Mouse (Mus musculus) limb, embryonic 13.5 days (tissue): ENCODE measurements around the gene Spata46. TPM values are rescaled to one million over a fixed set of nuclear protein-coding genes. Genes with fewer than 3 reads are reported as not detected.

Experiments
- ATAC-seq: fragments of 200-750 bp; cut with Nextera tagmentation; 2 replicates; pipeline ENCODE4 v1.8.0; 2017; ENCODE audit warnings: low read depth, moderate number of reproducible peaks, moderate TSS enrichment; ENCODE audit not compliant: low FRiP score
- H3K27ac ChIP-seq: fragments of 300-500 bp; sonication (generic); 2 replicates; pipeline ENCODE4 v1.5.1; 2015; ENCODE audit warnings: inconsistent platforms, mild to moderate bottlenecking, moderate library complexity
- H3K27me3 ChIP-seq: fragments of 300-500 bp; sonication (generic); 2 replicates; pipeline ENCODE4 v1.6.1; 2015; ENCODE audit warnings: mild to moderate bottlenecking, inconsistent platforms
- H3K36me3 ChIP-seq: fragments of 300-500 bp; sonication (generic); 2 replicates; pipeline ENCODE4 v1.6.1; 2015; ENCODE audit warnings: inconsistent platforms, mild to moderate bottlenecking, moderate library complexity
- H3K4me1 ChIP-seq: fragments of 300-500 bp; sonication (generic); 2 replicates; pipeline ENCODE4 v1.6.1; 2015; ENCODE audit warnings: inconsistent platforms
- H3K4me2 ChIP-seq: fragments of 300-500 bp; sonication (generic); replicated peaks from 2 replicates; pipeline ENCODE4 v1.6.1; 2015; ENCODE audit warnings: inconsistent platforms, mild to moderate bottlenecking, moderate library complexity
- H3K4me3 ChIP-seq: fragments of 300-500 bp; sonication (generic); 2 replicates; pipeline ENCODE4 v1.5.1; 2015; ENCODE audit warnings: moderate library complexity, mild to moderate bottlenecking, inconsistent platforms
- H3K9ac ChIP-seq: fragments of 300-500 bp; sonication (generic); 2 replicates; pipeline ENCODE4 v1.6.1; 2015; ENCODE audit warnings: mild to moderate bottlenecking, inconsistent platforms
- H3K9me3 ChIP-seq: fragments of 300-500 bp; sonication (generic); 2 replicates; pipeline ENCODE4 v1.6.1; 2016; ENCODE audit warnings: inconsistent platforms
- WGBS: fragments of 180-500 bp; shearing (Covaris S2); methylation state at CpG from one replicate; pipeline ENCODE4 v1.1.7; 2015; 5-methylcytosine and 5-hydroxymethylcytosine counted together
- polyA plus RNA-seq: library from polyadenylated mRNA; unstranded; fragments of >200 nt; fragmentation: Nextera tagmentation; extraction: Ambion mirVana; gene quantifications from 2 replicates; pipeline ENCODE4 v1.2.1, GENCODE M21; 2015

Gene Spata46
- polyA plus RNA-seq, 1 experiment from 2014 or later, result 2.8 TPM

DNA sequence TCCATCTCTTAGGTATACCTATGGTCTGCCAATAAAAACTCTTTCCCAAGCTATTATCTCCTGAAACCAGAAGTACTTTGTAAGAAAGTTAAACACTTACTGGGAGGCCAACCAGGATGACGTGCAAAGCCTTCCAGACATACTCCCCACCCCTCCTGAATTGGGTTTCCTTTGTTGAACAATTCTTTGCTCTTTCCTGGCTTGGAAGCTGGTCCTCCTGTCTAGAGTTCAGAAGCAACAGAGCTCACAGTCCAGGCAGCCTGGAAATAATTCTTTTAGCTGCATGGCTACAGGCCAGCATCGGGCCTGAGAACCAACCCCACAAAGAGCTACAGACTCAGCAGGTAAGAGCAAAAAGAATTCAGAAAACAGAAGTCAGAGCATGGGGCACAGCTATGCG, 37.7 kb downstream of the Spata46 start:
- no peaks in the 10 kb centered on the region for H3K9me3 ChIP-seq
- H3K4me3 ChIP-seq, result no peak overlapping the region
- H3K27me3 ChIP-seq, result no peaks in the 10 kb centered on the region
- H3K27ac ChIP-seq, result no peak overlapping the region
- no peaks in the 10 kb centered on the region; the same call in 1 of the 2 replicates for H3K4me1 ChIP-seq
- no peak for ATAC-seq
- 75% methylated on average over 3 of the region's 3 CpGs for WGBS
- H3K9ac ChIP-seq, result no peak overlapping the region
- H3K36me3 ChIP-seq, result no peaks in the 10 kb centered on the region
- no peak overlapping the region for H3K4me2 ChIP-seq

DNA sequence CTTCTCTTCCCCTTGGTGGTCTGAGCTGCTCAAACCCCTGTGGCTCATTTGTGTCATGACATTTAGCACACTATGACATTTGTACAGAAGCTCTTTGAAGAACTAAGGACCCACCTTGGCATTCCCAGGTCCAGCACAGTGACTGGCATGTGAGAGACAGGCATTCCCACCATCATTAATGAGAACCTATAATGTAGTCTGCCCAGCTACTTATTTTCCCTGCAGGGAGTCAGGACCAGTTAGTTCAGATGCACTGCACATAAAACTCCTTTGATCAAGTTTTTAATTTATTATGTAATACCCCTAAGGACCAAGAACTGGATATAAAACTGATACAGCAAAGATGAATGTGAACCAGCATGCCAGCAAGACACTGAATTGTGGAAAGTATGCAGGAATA, 42.5 kb downstream of the Spata46 start:
- no peak overlapping the region for H3K27ac ChIP-seq
- no peaks in the 10 kb centered on the region for H3K4me1 ChIP-seq
- ATAC-seq, result no peak

DNA sequence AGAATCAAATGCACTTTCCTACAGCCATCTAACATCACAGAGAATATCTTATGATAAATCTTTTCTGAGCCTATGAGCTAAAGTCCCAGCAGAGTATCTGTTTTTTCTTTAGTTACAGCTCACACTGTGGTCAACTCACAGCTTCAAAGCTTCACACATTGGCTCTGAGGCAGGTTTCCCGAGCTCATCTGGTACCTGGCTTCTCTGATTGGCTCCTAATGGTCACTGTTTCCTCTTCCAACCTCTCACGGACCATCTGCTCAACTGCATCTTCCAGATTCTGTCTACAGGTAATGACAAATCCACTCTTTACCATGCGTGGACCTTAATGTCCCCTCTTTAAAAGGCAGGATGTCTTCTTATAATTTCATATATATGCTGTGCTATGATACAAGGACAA, 44.7 kb downstream of the Spata46 start:
- 53% methylated on average over 3 of the region's 3 CpGs for WGBS
- Histone ChIP-seq H3K27me3 (no peaks in the 10 kb centered on the region), H3K36me3 (no peaks in the 10 kb centered on the region), H3K4me2 (no peak overlapping the region), H3K9ac (no peak overlapping the region), H3K4me3 (no peak overlapping the region), H3K9me3 (no peaks in the 10 kb centered on the region), H3K4me1 (no peaks in the 10 kb centered on the region), H3K27ac (no peak overlapping the region)
- ATAC-seq, result no peak

More for the DNA sequence above, 42.5 kb downstream of the Spata46 start:
- Histone ChIP-seq H3K9ac (no peak overlapping the region), H3K36me3 (no peaks in the 10 kb centered on the region), H3K9me3 (no peaks in the 10 kb centered on the region), H3K27me3 (no peaks in the 10 kb centered on the region), H3K4me2 (no peak overlapping the region), H3K4me3 (no peak overlapping the region)

DNA sequence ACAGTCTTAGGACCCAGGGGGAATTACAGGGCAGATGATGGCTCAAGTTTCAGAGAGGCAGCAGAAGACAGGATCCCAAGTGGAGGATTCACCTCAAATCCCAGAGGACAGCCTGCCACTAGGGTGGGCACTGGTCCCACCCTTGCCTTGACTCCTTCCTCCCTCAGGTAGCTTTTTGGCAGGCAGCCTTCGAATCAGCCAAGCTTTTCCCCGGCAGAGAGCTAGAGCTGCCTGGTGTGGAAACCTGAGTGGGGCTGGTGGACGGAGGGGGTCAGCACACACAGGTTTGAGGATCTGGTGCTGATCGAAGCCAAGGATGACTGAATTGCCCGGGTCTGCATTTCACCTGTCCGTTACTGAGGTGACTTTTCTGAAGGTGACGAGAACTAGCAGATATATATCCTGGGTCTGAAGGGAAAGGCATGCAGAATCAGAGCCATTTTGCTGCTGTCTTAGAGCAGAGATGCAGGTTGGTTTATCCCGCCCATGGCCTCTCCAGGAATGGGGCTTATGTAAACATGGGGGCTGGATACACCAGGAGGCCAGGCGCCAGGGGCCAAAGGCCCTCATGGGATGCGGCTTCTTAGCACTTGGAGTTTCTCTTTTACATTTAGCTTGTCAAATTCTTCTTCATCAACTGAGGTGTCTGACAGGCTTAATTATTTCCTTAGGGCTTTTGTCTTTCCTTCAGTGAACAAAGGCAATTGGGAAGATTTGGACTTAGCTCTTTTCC, 51.7 kb downstream of the Spata46 start:
- Histone ChIP-seq H3K4me3 (no peak overlapping the region), H3K4me2 (no peak overlapping the region), H3K9me3 (no peaks in the 10 kb centered on the region), H3K27ac (no peak overlapping the region), H3K27me3 (no peaks in the 10 kb centered on the region), H3K9ac (no peak overlapping the region), H3K36me3 (no peaks in the 10 kb centered on the region), H3K4me1 (no peaks in the 10 kb centered on the region)
- ATAC-seq, result no peak
- 59% methylated on average over 10 of the region's 10 CpGs for WGBS

Other genes starting within 250 kb of the Spata46 start
- gene Ddr2, start 198.0 kb upstream of the Spata46 start, polyA plus RNA-seq, result 115 and 122 TPM in 2 replicates
- 70.7 and 77.8 TPM in 2 replicates for gene Uap1, start 133.8 kb upstream of the Spata46 start, polyA plus RNA-seq
- 5.6 and 5.8 TPM in 2 replicates for gene Uhmk1, start 93.4 kb upstream of the Spata46 start, polyA plus RNA-seq
- 0.05 TPM in 1 of 2 replicates, not detected in the other for gene Sh2d1b2, start 76.1 kb upstream of the Spata46 start, polyA plus RNA-seq
- gene Sh2d1b1, start 31.5 kb upstream of the Spata46 start, polyA plus RNA-seq, result 0.09 TPM in 1 of 2 replicates, not detected in the other
- gene Gm7694, start 2.5 kb upstream of the Spata46 start, polyA plus RNA-seq, result 4.8 and 5.6 TPM in 2 replicates